Mouse (Mus musculus) MEL (cell line): ENCODE results near the gene Pkd1. TPM values are rescaled to one million over a fixed set of nuclear protein-coding genes. Genes with fewer than 3 reads are reported as not detected.

ENCODE experiments used
- DNase-seq: peaks from one replicate; pipeline ENCODE4 v3.0.0; 2011; ENCODE audit warnings: low read depth, low spot score
- H3K27ac ChIP-seq: 2 replicates; pipeline ENCODE4 v1.5.1; 2012; ENCODE audit warnings: low read depth, mild to moderate bottlenecking, control low read depth, low read length, moderate library complexity; ENCODE audit not compliant: control insufficient read depth
- H3K27me3 ChIP-seq, 2 experiments: fragments of 150-350 bp in 1 of 2; sonication (generic) in 1 of 2; 2 replicates each; pipeline ENCODE4 v1.6.1; 2012; ENCODE audit warnings: low read length in 2 of 2, mild to moderate bottlenecking in 2 of 2, improper control_type of control experiment in 1 of 2, moderate library complexity in 1 of 2; ENCODE audit not compliant: insufficient read depth in 2 of 2, control insufficient read depth in 1 of 2
- H3K36me3 ChIP-seq, 2 experiments: 2 replicates each; pipeline ENCODE4 v1.6.1; 2012 to 2014; ENCODE audit warnings: low read length in 2 of 2, improper control_type of control experiment in 1 of 2, inconsistent platforms in 1 of 2, mild to moderate bottlenecking in 1 of 2; ENCODE audit not compliant: insufficient read depth in 2 of 2, control insufficient read depth in 1 of 2
- H3K4me1 ChIP-seq, 2 experiments: fragments of 150-350 bp in 1 of 2; sonication (generic) in 1 of 2; 2 replicates each; pipeline ENCODE4 v1.6.1; 2012; ENCODE audit warnings: low read length in 2 of 2, improper control_type of control experiment in 1 of 2, mild to moderate bottlenecking in 1 of 2; ENCODE audit not compliant: insufficient read depth in 2 of 2, control insufficient read depth in 1 of 2
- H3K4me3 ChIP-seq, 2 experiments: fragments of 150-350 bp in 1 of 2; sonication (generic) in 1 of 2; 2 replicates each; pipeline ENCODE4 v1.5.1; 2012; ENCODE audit warnings: low read depth in 2 of 2, low read length in 2 of 2, mild to moderate bottlenecking in 2 of 2, moderate library complexity in 2 of 2, control low read depth in 1 of 2, improper control_type of control experiment in 1 of 2; ENCODE audit not compliant: control insufficient read depth in 1 of 2, insufficient read depth in 1 of 2
- H3K79me2 ChIP-seq: 2 replicates; pipeline ENCODE4 v1.6.1; 2012; ENCODE audit warnings: mild to moderate bottlenecking, low read length, moderate library complexity; ENCODE audit not compliant: control insufficient read depth, poor library complexity, insufficient read depth
- H3K9ac ChIP-seq: 2 replicates; pipeline ENCODE4 v1.6.1; 2012; ENCODE audit warnings: low read depth, mild to moderate bottlenecking, control low read depth, low read length, moderate library complexity; ENCODE audit not compliant: control insufficient read depth, poor library complexity, severe bottlenecking
- H3K9me3 ChIP-seq: fragments of 150-350 bp; sonication (generic); replicated peaks from 2 replicates; pipeline ENCODE4 v1.6.1; 2012; ENCODE audit warnings: mild to moderate bottlenecking, low read length, improper control_type of control experiment, moderate library complexity; ENCODE audit not compliant: insufficient read depth
- BHLHE40 ChIP-seq: IDR thresholded peaks from 2 replicates; pipeline ENCODE4 v1.6.1; 2012; ENCODE audit warnings: low read depth, mild to moderate bottlenecking, inconsistent platforms, low read length, improper control_type of control experiment, borderline replicate concordance
- CHD1 ChIP-seq: IDR thresholded peaks from 2 replicates; pipeline ENCODE4 v1.6.1; 2012; ENCODE audit warnings: low read depth, mild to moderate bottlenecking, inconsistent platforms, low read length, improper control_type of control experiment
- E2F4 ChIP-seq: IDR thresholded peaks from 2 replicates; pipeline ENCODE4 v1.6.1; 2011; ENCODE audit warnings: low read depth, low read length, improper control_type of control experiment, borderline replicate concordance
- EP300 ChIP-seq, 2 experiments: IDR thresholded peaks; 2 replicates each; pipeline ENCODE4 v1.6.1; 2011; ENCODE audit warnings: improper control_type of control experiment in 2 of 2, low read length in 2 of 2, low read depth in 1 of 2, mild to moderate bottlenecking in 1 of 2
- GATA1 ChIP-seq: IDR thresholded peaks from 2 replicates; pipeline ENCODE4 v1.6.1; 2011; ENCODE audit warnings: low read depth, low read length, improper control_type of control experiment
- HCFC1 ChIP-seq: IDR thresholded peaks from 2 replicates; pipeline ENCODE4 v1.6.1; 2012; ENCODE audit warnings: low read depth, mild to moderate bottlenecking, inconsistent platforms, low read length, improper control_type of control experiment, moderate library complexity
- MEF2A ChIP-seq: IDR thresholded peaks from 2 replicates; pipeline ENCODE4 v1.6.1; 2014; ENCODE audit warnings: low read depth, mild to moderate bottlenecking, inconsistent platforms, low read length, improper control_type of control experiment; ENCODE audit not compliant: poor library complexity, insufficient replicate concordance, severe bottlenecking; ENCODE audit errors: extremely low read depth
- MYC ChIP-seq: IDR thresholded peaks from 2 replicates; pipeline ENCODE4 v1.6.1; 2011; ENCODE audit warnings: low read depth, mild to moderate bottlenecking, low read length, improper control_type of control experiment, moderate library complexity
- NELFE ChIP-seq: IDR thresholded peaks from 2 replicates; pipeline ENCODE4 v1.6.1; 2011; ENCODE audit warnings: low read depth, low read length, improper control_type of control experiment
- POLR2AphosphoS5 ChIP-seq: IDR thresholded peaks from 2 replicates; pipeline ENCODE4 v1.6.1; 2012; ENCODE audit warnings: low read depth, borderline replicate concordance, mild to moderate bottlenecking, inconsistent platforms, low read length, moderate library complexity, mixed read lengths
- RCOR1 ChIP-seq: IDR thresholded peaks from 2 replicates; pipeline ENCODE4 v1.6.1; 2012; ENCODE audit warnings: low read depth, mild to moderate bottlenecking, inconsistent platforms, low read length, improper control_type of control experiment
- SIN3A ChIP-seq: IDR thresholded peaks from 2 replicates; pipeline ENCODE4 v1.6.1; 2012; ENCODE audit warnings: low read length, improper control_type of control experiment, inconsistent platforms
- SMC3 ChIP-seq: IDR thresholded peaks from 2 replicates; pipeline ENCODE4 v1.6.1; 2011; ENCODE audit warnings: low read depth, low read length, improper control_type of control experiment
- TAL1 ChIP-seq: IDR thresholded peaks from 2 replicates; pipeline ENCODE4 v1.6.1; 2012; ENCODE audit warnings: mild to moderate bottlenecking, inconsistent platforms, low read length, moderate library complexity, mixed read lengths
- TCF12 ChIP-seq: IDR thresholded peaks from 2 replicates; pipeline ENCODE4 v1.6.1; 2014; ENCODE audit warnings: low read depth, mild to moderate bottlenecking, inconsistent platforms, low read length, improper control_type of control experiment, moderate library complexity
- UBTF ChIP-seq: IDR thresholded peaks from 2 replicates; pipeline ENCODE4 v1.6.1; 2012; ENCODE audit warnings: low read depth, mild to moderate bottlenecking, inconsistent platforms, low read length, improper control_type of control experiment, moderate library complexity, borderline replicate concordance; ENCODE audit not compliant: insufficient read depth
- USF2 ChIP-seq, 2 experiments: IDR thresholded peaks; 2 replicates each; pipeline ENCODE4 v1.6.1; 2011 to 2012; ENCODE audit warnings: improper control_type of control experiment in 2 of 2, low read length in 2 of 2, borderline replicate concordance in 1 of 2, inconsistent platforms in 1 of 2, low read depth in 1 of 2, mild to moderate bottlenecking in 1 of 2; ENCODE audit not compliant: insufficient read depth in 1 of 2
- ZC3H11A ChIP-seq: IDR thresholded peaks from 2 replicates; pipeline ENCODE4 v1.6.1; 2012; ENCODE audit warnings: low read depth, mild to moderate bottlenecking, inconsistent platforms, low read length, improper control_type of control experiment
- polyA plus RNA-seq, 2 experiments: library from polyadenylated mRNA; stranded (reverse) in 1 of 2; unstranded in 1 of 2; fragments of >175 nt in 1 of 2; fragments of >200 nt in 1 of 2; gene quantifications; 2 replicates each; pipeline versions ENCODE4 v1.2.1 to v1.2.4; 2012; ENCODE audit warnings: low replicate concordance in 2 of 2, low read depth in 1 of 2; ENCODE audit not compliant: insufficient read length in 2 of 2, insufficient read depth in 1 of 2, missing spikeins in 1 of 2
- total RNA-seq: library from RNA; depleted of rRNA; stranded (reverse); fragments of 300-350 nt; gene quantifications from 2 replicates; pipeline ENCODE4 v1.2.3, GENCODE M21; 2012

The Pkd1 gene
- total and polyA plus RNA-seq, 3 experiments = 10.6 to 10.7 TPM; not detected in 1

DNA sequence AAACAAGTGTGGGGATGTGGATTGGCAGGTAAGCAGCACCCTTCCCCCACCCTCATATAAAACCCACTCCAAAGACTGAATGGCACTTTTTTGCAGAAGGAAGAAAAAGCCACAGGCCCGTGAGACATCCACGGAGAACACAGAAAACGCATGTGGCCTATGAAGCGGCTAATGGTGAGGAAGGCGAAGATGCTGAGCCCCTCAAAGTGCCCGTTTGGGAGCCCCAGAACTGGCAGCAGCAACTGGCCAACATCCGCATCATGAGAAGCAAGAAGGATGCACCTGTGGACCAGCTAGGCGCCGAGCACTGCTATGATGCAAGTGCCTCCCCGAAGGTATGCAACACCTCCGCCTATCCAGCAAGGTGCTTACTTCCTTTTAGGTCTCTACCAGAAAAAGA lies 84.2 kb downstream of the Pkd1 start:
- Histone ChIP-seq H3K36me3 (peaks cover 0 to 5% of the 10 kb centered on the region in 2 experiments; a peak in 2 of 4 replicates), H3K27ac (no peak overlapping the region), H3K9me3 (no peaks in the 10 kb centered on the region), H3K79me2 (peaks cover 8% of the 10 kb centered on the region), H3K4me1 (peaks cover 9 to 11% of the 10 kb centered on the region in 2 experiments), H3K4me3 (peak overlapping the region in 1 of 2 experiments; percentile 70; a peak in 1 of 4 replicates), H3K27me3 (no peaks in the 10 kb centered on the region), H3K9ac (no peak overlapping the region)
- TF ChIP-seq HCFC1 = no peak
- TF ChIP-seq CHD1 = no peak
- no peak for TF ChIP-seq UBTF
- TF ChIP-seq NELFE = no peak
- TF ChIP-seq USF2 (IDR thresholded peaks at IDR 0.05; ENCODE audit: borderline replicate concordance in 1 of 2, insufficient read depth in 1 of 2, low read depth in 1 of 2, low read length in 2 of 2) = no peak
- TF ChIP-seq POLR2AphosphoS5 = no peak
- no peak for TF ChIP-seq TCF12
- no peak for TF ChIP-seq GATA1
- no peak for TF ChIP-seq RCOR1
- TF ChIP-seq EP300 (IDR thresholded peaks at IDR 0.05; ENCODE audit: low read depth in 1 of 2, low read length in 2 of 2) = no peak
- no peak for TF ChIP-seq E2F4
- TF ChIP-seq SIN3A = no peak
- no peak for TF ChIP-seq ZC3H11A
- no peak for TF ChIP-seq SMC3
- TF ChIP-seq BHLHE40 = no peak
- no peak for TF ChIP-seq TAL1
- DNase-seq = no peak

DNA sequence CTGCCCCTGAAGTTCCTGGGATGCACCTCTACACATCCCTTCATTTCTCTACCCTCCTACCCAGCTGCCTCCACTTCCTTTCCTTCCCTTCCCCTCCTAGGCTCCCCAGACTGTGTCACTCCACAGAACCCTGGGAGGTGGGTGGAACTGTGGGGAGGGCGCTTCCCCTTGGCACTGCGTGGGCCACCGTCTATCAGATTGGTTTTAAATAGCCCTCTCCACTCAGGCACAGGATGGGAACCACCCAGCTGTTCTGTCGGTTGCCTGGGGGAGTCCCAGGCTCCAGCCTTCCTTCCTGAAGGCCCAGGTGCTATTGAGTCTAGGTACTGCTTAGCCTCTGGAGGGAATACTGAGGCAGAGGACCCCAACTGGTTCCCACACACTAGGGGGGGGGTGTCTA lies 85.4 kb downstream of the Pkd1 start:
- TF ChIP-seq MYC (no peak), MEF2A (0 out of 2 replicates have a peak, but pooled peaks have one; percentile 15)
- Histone ChIP-seq H3K4me3 (no peak overlapping the region), H3K27me3 (no peaks in the 10 kb centered on the region), H3K4me1 (peaks cover 9 to 11% of the 10 kb centered on the region in 2 experiments), H3K79me2 (peaks cover 8% of the 10 kb centered on the region), H3K36me3 (peaks cover 0 to 5% of the 10 kb centered on the region in 2 experiments; a peak in 2 of 4 replicates), H3K9me3 (no peaks in the 10 kb centered on the region), H3K9ac (no peak overlapping the region), H3K27ac (no peak overlapping the region)
- no peak for DNase-seq
